17 mouse cellular contexts compared by ENCODE assay signal in the genomic region with DNA sequence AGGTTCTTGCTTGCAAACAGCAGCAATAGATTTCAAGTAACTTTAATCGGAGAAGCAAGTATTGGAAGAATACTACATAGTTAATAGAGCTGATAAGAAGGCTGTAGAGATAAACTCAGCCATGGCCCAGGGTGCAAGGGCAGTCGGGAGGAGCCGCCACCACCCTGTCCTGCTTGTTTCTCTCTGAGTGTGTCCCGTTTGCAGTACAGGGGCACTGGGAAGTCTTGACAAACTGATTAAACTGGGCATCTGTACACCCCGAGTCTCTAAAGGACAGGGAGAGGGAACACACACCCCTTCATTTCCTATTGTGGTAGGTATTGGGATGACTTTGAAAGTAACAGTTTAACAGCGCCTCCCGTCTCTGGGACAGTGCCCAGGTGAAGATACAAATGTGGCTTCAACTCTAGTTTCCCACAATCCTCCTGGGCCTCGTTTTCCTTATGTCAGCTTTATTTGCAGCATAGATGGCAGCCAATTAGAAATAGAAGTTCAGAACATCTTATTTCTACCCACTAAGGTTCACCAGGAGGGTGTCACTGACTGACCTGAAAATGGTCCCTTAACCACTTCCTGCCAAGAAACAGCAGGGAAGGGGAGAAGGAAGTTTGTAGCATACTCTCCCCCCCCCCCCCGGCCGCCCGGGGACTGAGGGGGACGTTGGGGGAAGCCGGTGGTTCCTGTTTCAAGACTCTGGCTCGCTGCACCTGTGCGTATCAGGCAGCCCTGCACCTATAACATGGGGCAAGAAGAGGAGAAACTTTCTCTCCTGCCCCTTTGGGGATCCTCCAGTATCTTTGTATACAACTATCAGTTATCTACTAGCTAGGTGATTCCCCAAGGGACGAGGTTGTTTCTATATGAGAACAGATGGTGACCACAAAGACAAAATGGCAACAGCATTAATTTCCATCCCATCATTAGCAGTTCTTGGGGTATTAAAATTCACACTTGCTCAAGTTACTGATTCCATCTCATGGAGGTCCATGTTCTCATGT. TPM values are rescaled to one million over a fixed set of nuclear protein-coding genes. Genes with fewer than 3 reads are reported as not detected.
A peak's percentile ranks its signal among the peaks of the same experiment; 100 is the strongest.
DNase-seq lines count a peak whose midpoint lies in the region; ATAC-seq lines count a peak whose summit lies in the region.
"Had no signal": no experiment of that assay in that cellular context is flagged by ENCODE, and none has a peak within 500 bp of the region (broad histone marks: within the 10 kb centered on the region; RNA-seq: fewer than 3 reads in every experiment).

No protein-coding gene starts in this region.

- peak overlapping the region; percentile 30; the same call in 1 of the 2 replicates for H3K27ac ChIP-seq in liver, embryonic 15.5 days (replicated peaks)
- H3K27ac ChIP-seq: embryonic facial prominence, embryonic 10.5 days; forebrain, embryonic 15.5 days; midbrain, embryonic 12.5 days; neural tube, embryonic 15.5 days had no signal

- H3K4me3 ChIP-seq in liver, embryonic 15.5 days (replicated peaks) = peak overlapping the region; percentile 22
- H3K4me3 ChIP-seq: embryonic facial prominence, embryonic 10.5 days; forebrain, embryonic 15.5 days; midbrain, embryonic 12.5 days; neural tube, embryonic 15.5 days had no signal

- H3K4me1 ChIP-seq in liver, embryonic 15.5 days (replicated peaks) = peaks cover 10% of the 10 kb centered on the region
- H3K4me1 ChIP-seq: embryonic facial prominence, embryonic 10.5 days; forebrain, embryonic 15.5 days; midbrain, embryonic 12.5 days; neural tube, embryonic 15.5 days had no signal

- H3K27me3 ChIP-seq in liver, embryonic 15.5 days = no peaks in the 10 kb centered on the region
- H3K27me3 ChIP-seq: forebrain, embryonic 15.5 days; midbrain, embryonic 12.5 days; neural tube, embryonic 15.5 days had no signal

- WGBS in liver, embryonic 15.5 days (ENCODE audit: insufficient replicate concordance) = 15% methylated on average over 16 of the region's 16 CpGs

- peak; percentile 88 for ATAC-seq in common myeloid progenitor, adult 5-6 weeks (replicated peaks; ENCODE audit: low read depth, poor library complexity, severe bottlenecking)
- peak; percentile 70 for ATAC-seq in liver, embryonic 15.5 days (ENCODE audit: insufficient read depth)
- ATAC-seq: forebrain, embryonic 15.5 days had no signal

- H3K4me2 ChIP-seq in liver, embryonic 15.5 days = peak overlapping the region; percentile 55
- H3K4me2 ChIP-seq: forebrain, embryonic 15.5 days; midbrain, embryonic 12.5 days; neural tube, embryonic 15.5 days had no signal

- H3K9me3 ChIP-seq in liver, embryonic 15.5 days (replicated peaks) = no peaks in the 10 kb centered on the region
- H3K9me3 ChIP-seq: embryonic facial prominence, embryonic 10.5 days; forebrain, embryonic 15.5 days; neural tube, embryonic 15.5 days had no signal

- peak; percentile 31 for DNase-seq in CD4-positive, CD25-positive, alpha-beta regulatory T cell, adult 2 months (ENCODE audit: low read depth, low spot score)
- DNase-seq in thymus, adult 18-20 months = peak; percentile 31 to 53
- no peak for DNase-seq in cerebellum, adult 18-20 months
- DNase-seq in lung, postnatal 25 days (ENCODE audit: low spot score) = no peak
- DNase-seq in retina, embryonic 14.5 days (ENCODE audit: low spot score) = no peak
- DNase-seq: adrenal gland, adult 8-10 months; heart, postnatal 36 days; kidney, adult 9 months had no signal

- no peaks in the 10 kb centered on the region for H3K36me3 ChIP-seq in liver, embryonic 15.5 days (replicated peaks)
- H3K36me3 ChIP-seq: embryonic facial prominence, embryonic 10.5 days; forebrain, embryonic 15.5 days; midbrain, embryonic 12.5 days; neural tube, embryonic 15.5 days had no signal

- H3K9ac ChIP-seq in liver, embryonic 15.5 days = no peak overlapping the region
- H3K9ac ChIP-seq: forebrain, embryonic 15.5 days; midbrain, embryonic 12.5 days; neural tube, embryonic 15.5 days had no signal

RNA-seq across cellular contexts. Expression of a gene that starts 41.9 kb away (rescaled TPM):
- not detected in 2 replicates for total RNA-seq in common myeloid progenitor, adult 5-6 weeks (2017)
- not detected in 2 replicates for polyA plus RNA-seq in liver, embryonic 15.5 days (2015; fragmentation: Nextera tagmentation; extraction: Ambion mirVana)
- total RNA-seq: adrenal gland, adult 8-10 months; gastrocnemius, postnatal 4 days; heart, postnatal 36 days; layer of hippocampus, postnatal 14 days had no signal
- polyA plus RNA-seq: embryonic facial prominence, embryonic 10.5 days; forebrain, embryonic 15.5 days; limb, embryonic 14.5 days; midbrain, embryonic 12.5 days; neural tube, embryonic 15.5 days had no signal

RNA-seq across cellular contexts. Expression of a gene that starts 46.3 kb away (rescaled TPM):
- 68.1 and 77.3 TPM in 2 replicates for total RNA-seq in common myeloid progenitor, adult 5-6 weeks (2017)
- polyA plus RNA-seq in liver, embryonic 15.5 days (2015; fragmentation: Nextera tagmentation; extraction: Ambion mirVana) = 13.6 and 14.3 TPM in 2 replicates

Comparison
In these comparisons a context has a peak if more than half of its experiments do, and no peak if none do; other contexts are left out.
1. DNase-seq: peak in CD4-positive, CD25-positive, alpha-beta regulatory T cell, adult 2 months (single experiment) and thymus, adult 18-20 months (2 of 2); none in cerebellum, adult 18-20 months (0 of 2), lung, postnatal 25 days (single experiment) and retina, embryonic 14.5 days (single experiment).